Mouse (Mus musculus) layer of hippocampus, adult 11-12 months (tissue): ENCODE results near the gene Gopc.
"Not testable (repeated sequence)": the region's sequence is repeated elsewhere in the genome, so short reads cannot be mapped to it uniquely, and the experiment has no call there.

Experiments used
- DNase-seq: peaks from one replicate; pipeline ENCODE4 v3.0.0; 2022; ENCODE audit warnings: low spot score

Gopc gene

DNA sequence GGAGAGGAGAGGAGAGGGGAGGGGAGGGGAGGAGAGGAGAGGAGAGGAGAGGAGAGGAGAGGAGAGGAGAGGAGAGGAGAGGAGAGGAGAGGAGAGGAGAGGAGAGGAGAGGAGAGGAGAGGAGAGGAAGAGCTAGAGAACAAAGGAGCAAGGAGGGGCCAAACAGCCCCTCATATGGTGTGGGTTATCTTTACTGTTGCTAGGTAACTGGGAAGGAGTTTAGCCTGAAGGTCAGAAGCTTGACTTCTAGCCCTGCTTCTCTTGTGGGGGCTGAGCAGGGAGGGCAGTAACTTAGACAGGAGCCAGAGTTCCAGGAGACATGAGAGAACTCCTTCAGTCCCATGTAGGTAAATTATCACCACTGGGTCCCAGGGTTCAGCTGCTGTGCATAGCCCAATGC lies 83.4 kb downstream of the Gopc start:
- not testable (repeated sequence) for DNase-seq

DNA sequence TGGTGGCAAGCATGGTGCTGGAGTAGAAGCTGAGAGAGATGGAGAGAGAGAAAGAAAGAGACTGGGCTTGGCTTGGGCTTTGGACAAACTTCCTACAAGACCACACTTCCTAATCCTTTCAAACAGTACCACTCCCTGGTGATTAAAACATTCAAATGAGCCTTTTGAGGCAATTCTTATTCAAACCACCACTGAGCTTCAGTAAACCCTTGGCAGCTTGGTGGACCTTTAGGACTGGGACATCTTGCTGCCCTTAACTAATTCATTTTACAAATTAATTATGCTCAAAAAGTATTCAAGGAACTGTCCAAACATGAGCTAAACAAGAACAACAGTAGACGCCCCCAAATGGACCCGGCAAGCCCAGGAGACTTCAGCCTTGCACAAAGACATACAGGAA lies 86.0 kb downstream of the Gopc start:
- DNase-seq = no peak

DNA sequence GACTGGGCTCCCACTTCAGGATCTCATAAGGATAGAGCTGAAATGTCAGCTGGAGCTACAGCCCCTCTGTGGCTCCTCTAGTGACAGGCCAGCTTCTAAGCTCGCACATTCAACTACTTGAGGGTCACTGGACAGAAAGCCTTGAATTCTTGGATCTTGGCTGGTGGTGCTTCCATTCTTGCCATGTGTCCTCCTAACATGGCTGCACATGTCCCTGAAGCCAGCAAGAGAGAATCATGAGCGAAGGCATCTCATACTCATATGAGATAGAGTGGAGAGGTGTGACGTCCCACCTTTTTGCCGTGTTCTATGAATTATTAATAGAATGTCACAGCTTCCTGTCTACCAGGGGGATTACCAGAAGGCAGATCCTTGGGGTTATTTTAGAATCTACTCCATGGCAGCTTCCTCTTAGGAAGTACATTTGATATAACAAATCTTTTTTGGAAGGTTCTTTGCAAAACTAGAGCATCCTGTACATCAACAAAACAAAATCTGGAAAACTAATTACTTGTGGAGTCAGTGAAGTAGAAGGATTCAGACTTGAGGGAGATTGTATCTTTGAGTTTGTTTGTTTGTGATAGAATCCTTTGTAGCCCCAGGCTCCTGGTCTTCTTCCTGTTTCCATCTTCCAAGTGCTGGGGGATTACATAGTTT lies 87.9 kb downstream of the Gopc start:
- DNase-seq = no peak

DNA sequence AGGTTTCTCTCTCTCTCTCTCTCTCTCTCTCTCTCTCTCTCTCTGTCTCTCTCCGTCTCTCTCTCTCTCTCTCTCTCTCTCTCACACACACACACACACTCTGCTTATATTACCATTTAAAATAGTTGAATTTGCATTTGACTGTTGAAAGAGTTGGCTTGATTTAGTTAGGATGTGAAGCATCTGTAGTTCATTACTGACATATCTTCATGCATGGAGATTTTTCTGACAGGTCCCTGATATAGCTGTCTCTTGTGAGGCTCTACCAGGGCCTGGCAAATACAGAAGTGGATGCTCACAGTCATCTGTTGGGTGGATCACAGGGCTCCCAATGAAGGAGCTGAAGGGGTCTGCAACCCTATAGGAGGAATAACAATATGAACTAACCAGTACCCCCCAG lies 89.5 kb downstream of the Gopc start:
- not testable (repeated sequence) for DNase-seq

DNA sequence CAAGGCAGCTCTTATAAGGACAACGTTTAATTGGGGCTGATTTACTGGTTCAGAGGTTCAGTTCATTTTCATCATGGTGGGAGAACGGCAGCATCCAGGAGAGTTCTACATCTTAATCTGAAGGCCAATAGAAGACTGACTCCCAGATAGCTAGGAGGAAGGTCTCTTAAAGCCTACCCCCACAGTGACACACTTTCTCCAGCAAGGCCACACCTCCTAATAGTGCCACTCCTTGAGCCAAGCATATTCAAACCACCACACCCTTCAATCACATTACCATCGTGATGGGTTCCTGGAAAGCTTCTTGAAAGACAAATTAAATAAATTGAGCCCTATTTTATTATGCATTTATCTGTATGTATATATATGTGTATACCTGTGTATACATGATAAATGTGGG lies 92.7 kb downstream of the Gopc start:
- no peak for DNase-seq

DNA sequence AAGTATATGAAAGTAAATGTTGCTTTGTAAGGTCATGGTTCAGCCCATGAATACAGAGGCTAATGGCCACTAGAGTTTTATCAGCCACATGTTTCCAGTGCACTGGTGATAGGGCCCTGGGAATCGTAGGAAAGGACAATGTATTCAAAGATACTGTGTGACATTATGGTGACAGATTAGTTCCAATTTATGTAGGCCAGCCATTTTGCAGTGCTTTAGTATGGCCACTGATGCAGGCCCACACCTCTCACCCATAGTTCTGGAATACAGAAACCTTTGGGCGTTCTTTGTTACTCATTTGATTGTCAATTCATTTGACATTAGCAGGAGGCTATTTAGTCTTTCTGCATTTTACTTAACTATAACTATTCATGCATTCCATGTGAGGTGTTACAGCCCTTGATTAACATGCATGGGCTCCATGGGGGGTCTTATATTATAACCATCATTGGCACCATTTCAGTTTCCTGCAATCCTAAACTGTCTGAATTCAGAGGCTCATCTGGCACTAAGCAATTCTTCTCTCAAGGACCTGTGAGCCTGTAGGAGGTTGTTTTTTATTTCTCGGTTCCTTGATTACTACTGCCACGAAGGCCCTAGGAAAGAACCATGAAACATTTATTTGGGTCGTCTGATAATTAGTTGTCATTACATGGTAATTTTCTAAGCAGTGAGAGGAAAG lies 93.9 kb downstream of the Gopc start:
- DNase-seq = no peak
